Mouse (Mus musculus) MEL (cell line): Measurements from ENCODE around the gene Mtpn. TPM values are rescaled to one million over a fixed set of nuclear protein-coding genes. Genes with fewer than 3 reads are reported as not detected.

Experiments used
- DNase-seq: peaks from one replicate; pipeline ENCODE4 v3.0.0; 2011; ENCODE audit warnings: low read depth, low spot score
- H3K27ac ChIP-seq: 2 replicates; pipeline ENCODE4 v1.5.1; 2012; ENCODE audit warnings: low read depth, mild to moderate bottlenecking, control low read depth, low read length, moderate library complexity; ENCODE audit not compliant: control insufficient read depth
- H3K27me3 ChIP-seq, 2 experiments: fragments of 150-350 bp in 1 of 2; sonication (generic) in 1 of 2; 2 replicates each; pipeline ENCODE4 v1.6.1; 2012; ENCODE audit warnings: low read length in 2 of 2, mild to moderate bottlenecking in 2 of 2, improper control_type of control experiment in 1 of 2, moderate library complexity in 1 of 2; ENCODE audit not compliant: insufficient read depth in 2 of 2, control insufficient read depth in 1 of 2
- H3K36me3 ChIP-seq, 2 experiments: 2 replicates each; pipeline ENCODE4 v1.6.1; 2012 to 2014; ENCODE audit warnings: low read length in 2 of 2, improper control_type of control experiment in 1 of 2, inconsistent platforms in 1 of 2, mild to moderate bottlenecking in 1 of 2; ENCODE audit not compliant: insufficient read depth in 2 of 2, control insufficient read depth in 1 of 2
- H3K4me1 ChIP-seq, 2 experiments: fragments of 150-350 bp in 1 of 2; sonication (generic) in 1 of 2; 2 replicates each; pipeline ENCODE4 v1.6.1; 2012; ENCODE audit warnings: low read length in 2 of 2, improper control_type of control experiment in 1 of 2, mild to moderate bottlenecking in 1 of 2; ENCODE audit not compliant: insufficient read depth in 2 of 2, control insufficient read depth in 1 of 2
- H3K4me3 ChIP-seq, 2 experiments: fragments of 150-350 bp in 1 of 2; sonication (generic) in 1 of 2; 2 replicates each; pipeline ENCODE4 v1.5.1; 2012; ENCODE audit warnings: low read depth in 2 of 2, low read length in 2 of 2, mild to moderate bottlenecking in 2 of 2, moderate library complexity in 2 of 2, control low read depth in 1 of 2, improper control_type of control experiment in 1 of 2; ENCODE audit not compliant: control insufficient read depth in 1 of 2, insufficient read depth in 1 of 2
- H3K79me2 ChIP-seq: 2 replicates; pipeline ENCODE4 v1.6.1; 2012; ENCODE audit warnings: mild to moderate bottlenecking, low read length, moderate library complexity; ENCODE audit not compliant: control insufficient read depth, poor library complexity, insufficient read depth
- H3K9ac ChIP-seq: 2 replicates; pipeline ENCODE4 v1.6.1; 2012; ENCODE audit warnings: low read depth, mild to moderate bottlenecking, control low read depth, low read length, moderate library complexity; ENCODE audit not compliant: control insufficient read depth, poor library complexity, severe bottlenecking
- H3K9me3 ChIP-seq: fragments of 150-350 bp; sonication (generic); replicated peaks from 2 replicates; pipeline ENCODE4 v1.6.1; 2012; ENCODE audit warnings: mild to moderate bottlenecking, low read length, improper control_type of control experiment, moderate library complexity; ENCODE audit not compliant: insufficient read depth
- CHD1 ChIP-seq: IDR thresholded peaks from 2 replicates; pipeline ENCODE4 v1.6.1; 2012; ENCODE audit warnings: low read depth, mild to moderate bottlenecking, inconsistent platforms, low read length, improper control_type of control experiment
- EP300 ChIP-seq, 2 experiments: IDR thresholded peaks; 2 replicates each; pipeline ENCODE4 v1.6.1; 2011; ENCODE audit warnings: improper control_type of control experiment in 2 of 2, low read length in 2 of 2, low read depth in 1 of 2, mild to moderate bottlenecking in 1 of 2
- ETS1 ChIP-seq: IDR thresholded peaks from 2 replicates; pipeline ENCODE4 v1.6.1; 2012; ENCODE audit warnings: low read depth, mild to moderate bottlenecking, inconsistent platforms, low read length, improper control_type of control experiment, moderate library complexity
- GABPA ChIP-seq: IDR thresholded peaks from 2 replicates; pipeline ENCODE4 v1.6.1; 2012; ENCODE audit warnings: low read depth, mild to moderate bottlenecking, inconsistent platforms, low read length, improper control_type of control experiment, moderate library complexity
- GATA1 ChIP-seq: IDR thresholded peaks from 2 replicates; pipeline ENCODE4 v1.6.1; 2011; ENCODE audit warnings: low read depth, low read length, improper control_type of control experiment
- HCFC1 ChIP-seq: IDR thresholded peaks from 2 replicates; pipeline ENCODE4 v1.6.1; 2012; ENCODE audit warnings: low read depth, mild to moderate bottlenecking, inconsistent platforms, low read length, improper control_type of control experiment, moderate library complexity
- MAFK ChIP-seq: IDR thresholded peaks from 2 replicates; pipeline ENCODE4 v1.6.1; 2011; ENCODE audit warnings: low read depth, mild to moderate bottlenecking, low read length, improper control_type of control experiment, borderline replicate concordance
- MAX ChIP-seq: IDR thresholded peaks from 2 replicates; pipeline ENCODE4 v1.6.1; 2011; ENCODE audit warnings: low read length, improper control_type of control experiment
- MAZ ChIP-seq: IDR thresholded peaks from 2 replicates; pipeline ENCODE4 v1.6.1; 2012; ENCODE audit warnings: low read depth, mild to moderate bottlenecking, inconsistent platforms, low read length, improper control_type of control experiment
- MEF2A ChIP-seq: IDR thresholded peaks from 2 replicates; pipeline ENCODE4 v1.6.1; 2014; ENCODE audit warnings: low read depth, mild to moderate bottlenecking, inconsistent platforms, low read length, improper control_type of control experiment; ENCODE audit not compliant: poor library complexity, insufficient replicate concordance, severe bottlenecking; ENCODE audit errors: extremely low read depth
- MXI1 ChIP-seq: IDR thresholded peaks from 2 replicates; pipeline ENCODE4 v1.6.1; 2011; ENCODE audit warnings: mild to moderate bottlenecking, low read depth, low read length, improper control_type of control experiment
- MYC ChIP-seq: IDR thresholded peaks from 2 replicates; pipeline ENCODE4 v1.6.1; 2011; ENCODE audit warnings: low read depth, mild to moderate bottlenecking, low read length, improper control_type of control experiment, moderate library complexity
- NELFE ChIP-seq: IDR thresholded peaks from 2 replicates; pipeline ENCODE4 v1.6.1; 2011; ENCODE audit warnings: low read depth, low read length, improper control_type of control experiment
- POLR2A ChIP-seq, 2 experiments: IDR thresholded peaks; 2 replicates each; pipeline ENCODE4 v1.6.1; 2011 to 2012; ENCODE audit warnings: low read length in 2 of 2, mild to moderate bottlenecking in 2 of 2, control low read depth in 1 of 2, improper control_type of control experiment in 1 of 2, low read depth in 1 of 2, moderate library complexity in 1 of 2; ENCODE audit not compliant: control insufficient read depth in 1 of 2, insufficient read depth in 1 of 2, poor library complexity in 1 of 2
- RAD21 ChIP-seq: IDR thresholded peaks from 2 replicates; pipeline ENCODE4 v1.6.1; 2011; ENCODE audit warnings: mild to moderate bottlenecking, low read depth, low read length, improper control_type of control experiment
- SIN3A ChIP-seq: IDR thresholded peaks from 2 replicates; pipeline ENCODE4 v1.6.1; 2012; ENCODE audit warnings: low read length, improper control_type of control experiment, inconsistent platforms
- TBP ChIP-seq: IDR thresholded peaks from 2 replicates; pipeline ENCODE4 v1.8.0; 2011; ENCODE audit warnings: low read depth, low read length, improper control_type of control experiment
- TCF12 ChIP-seq: IDR thresholded peaks from 2 replicates; pipeline ENCODE4 v1.6.1; 2014; ENCODE audit warnings: low read depth, mild to moderate bottlenecking, inconsistent platforms, low read length, improper control_type of control experiment, moderate library complexity
- USF1 ChIP-seq: IDR thresholded peaks from 2 replicates; pipeline ENCODE4 v1.6.1; 2014; ENCODE audit warnings: low read depth, mild to moderate bottlenecking, inconsistent platforms, low read length, improper control_type of control experiment, moderate library complexity
- ZC3H11A ChIP-seq: IDR thresholded peaks from 2 replicates; pipeline ENCODE4 v1.6.1; 2012; ENCODE audit warnings: low read depth, mild to moderate bottlenecking, inconsistent platforms, low read length, improper control_type of control experiment
- ZKSCAN1 ChIP-seq: IDR thresholded peaks from 2 replicates; pipeline ENCODE4 v1.6.1; 2012; ENCODE audit warnings: low read depth, mild to moderate bottlenecking, inconsistent platforms, low read length, improper control_type of control experiment, moderate library complexity
- polyA plus RNA-seq, 2 experiments: library from polyadenylated mRNA; stranded (reverse) in 1 of 2; unstranded in 1 of 2; fragments of >175 nt in 1 of 2; fragments of >200 nt in 1 of 2; gene quantifications; 2 replicates each; pipeline versions ENCODE4 v1.2.1 to v1.2.4; 2012; ENCODE audit warnings: low replicate concordance in 2 of 2, low read depth in 1 of 2; ENCODE audit not compliant: insufficient read length in 2 of 2, insufficient read depth in 1 of 2, missing spikeins in 1 of 2
- total RNA-seq: library from RNA; depleted of rRNA; stranded (reverse); fragments of 300-350 nt; gene quantifications from 2 replicates; pipeline ENCODE4 v1.2.3, GENCODE M21; 2012

Mtpn gene
- total and polyA plus RNA-seq, 3 experiments = 75.2 to 153 (median 85.4) TPM

DNA sequence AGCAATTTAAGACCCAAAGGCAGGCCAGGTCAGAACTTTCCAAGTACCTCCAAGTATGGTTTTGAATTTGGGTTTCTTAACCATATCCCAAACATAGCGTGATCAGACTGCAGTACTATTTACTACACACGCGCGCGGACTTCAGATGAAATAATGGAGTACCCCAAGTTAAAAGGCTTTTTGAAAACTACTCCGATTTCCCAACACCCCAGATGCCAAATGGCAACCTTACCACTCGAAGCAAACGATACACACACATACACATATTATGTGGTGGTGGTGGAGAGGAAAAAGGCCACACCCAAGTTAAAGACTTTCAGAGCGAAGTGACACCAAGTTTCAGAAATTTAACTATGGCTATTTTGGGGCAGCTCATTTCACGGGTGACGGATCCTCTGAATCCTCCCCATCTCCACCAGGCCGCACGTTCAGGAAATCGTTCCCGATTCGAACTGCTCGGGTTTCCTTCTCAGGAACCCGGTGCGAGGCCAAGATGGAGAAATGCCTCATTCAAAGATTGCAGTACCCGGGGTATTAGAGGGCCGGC lies 858 bp downstream of the Mtpn start:
- 0 out of 2 replicates have a peak, but pooled peaks have one; percentile 17 for TF ChIP-seq CHD1
- no peak for TF ChIP-seq ZKSCAN1

GRCm38 (mm10) chr6:35536021-35536420 lies 3.7 kb downstream of the Mtpn start:
- TF ChIP-seq RAD21 (no peak), TBP (peak; percentile 58), MXI1 (peak; percentile 56; the same call in 1 of the 2 replicates), ETS1 (peak; percentile 34; the same call in 1 of the 2 replicates), SIN3A (peak; percentile 37; the same call in 1 of the 2 replicates)
- Histone ChIP-seq H3K9me3 (no peaks in the 10 kb centered on the region), H3K36me3 (peaks cover 3 to 38% of the 10 kb centered on the region in 2 experiments; a peak in 3 of 4 replicates), H3K79me2 (peaks cover 55% of the 10 kb centered on the region), H3K27ac (0 out of 2 replicates have a peak overlapping the region, but pooled peaks have one; percentile 6), H3K4me3 (peak overlapping the region in 1 of 2 experiments; percentile 12; a peak in 1 of 4 replicates), H3K9ac (peak overlapping the region; percentile 25; the same call in 1 of the 2 replicates), H3K27me3 (no peaks in the 10 kb centered on the region), H3K4me1 (peaks cover 4 to 10% of the 10 kb centered on the region in 2 experiments; a peak in 3 of 4 replicates)
- peak; percentile 84 for DNase-seq

More for the DNA sequence above, 858 bp downstream of the Mtpn start:
- Histone ChIP-seq H3K9ac (peak overlapping the region; percentile 95), H3K27me3 (no peaks in the 10 kb centered on the region), H3K9me3 (no peaks in the 10 kb centered on the region), H3K4me1 (peaks cover 4% of the 10 kb centered on the region in 2 experiments; a peak in 3 of 4 replicates), H3K36me3 (peaks cover 1 to 25% of the 10 kb centered on the region in 2 experiments; a peak in 3 of 4 replicates), H3K79me2 (peaks cover 39% of the 10 kb centered on the region), H3K27ac (no peak overlapping the region; the same call in 1 of the 2 replicates), H3K4me3 (peak overlapping the region; percentile 91 to 96)
- peak; percentile 51 for DNase-seq

GRCm38 (mm10) chr6:35513362-35513761 lies 26.3 kb downstream of the Mtpn start:
- H3K27ac ChIP-seq = no peak overlapping the region
- H3K27me3 ChIP-seq = no peaks in the 10 kb centered on the region
- TF ChIP-seq CHD1 = no peak
- TF ChIP-seq ZC3H11A = no peak
- no peak for TF ChIP-seq MAFK
- TF ChIP-seq MYC = no peak
- no peak for TF ChIP-seq HCFC1
- TF ChIP-seq POLR2A (IDR thresholded peaks at IDR 0.05; ENCODE audit: control insufficient read depth in 1 of 2, insufficient read depth in 1 of 2, low read depth in 1 of 2, low read length in 2 of 2, poor library complexity in 1 of 2) = no peak
- TF ChIP-seq EP300 (IDR thresholded peaks at IDR 0.05; ENCODE audit: low read depth in 1 of 2, low read length in 2 of 2) = no peak
- no peak for TF ChIP-seq MEF2A
- no peak for TF ChIP-seq GATA1
- no peak for TF ChIP-seq TCF12
- TF ChIP-seq USF1 = no peak
- no peak for TF ChIP-seq MAX
- no peak for TF ChIP-seq GABPA
- TF ChIP-seq SIN3A = no peak
- no peak for TF ChIP-seq MAZ
- no peak for TF ChIP-seq NELFE
- no peak overlapping the region for H3K4me3 ChIP-seq
- H3K4me1 ChIP-seq = no peaks in the 10 kb centered on the region
- peaks cover 0 to 40% of the 10 kb centered on the region in 2 experiments; a peak in 3 of 4 replicates for H3K36me3 ChIP-seq
- H3K79me2 ChIP-seq = no peaks in the 10 kb centered on the region
- no peak for DNase-seq
- H3K9me3 ChIP-seq = no peaks in the 10 kb centered on the region
- no peak overlapping the region for H3K9ac ChIP-seq
